Mouse (Mus musculus) megakaryocyte-erythroid progenitor cell, adult 5-6 weeks (primary cell): ENCODE measurements around the gene Bnc2. TPM values are rescaled to one million over a fixed set of nuclear protein-coding genes. Genes with fewer than 3 reads are reported as not detected.

Source experiments
- ATAC-seq: replicated peaks from 2 replicates; pipeline ENCODE4 v1.8.0; 2016; ENCODE audit warnings: mild to moderate bottlenecking, inconsistent platforms; ENCODE audit not compliant: severe bottlenecking, poor library complexity, low FRiP score, low TSS enrichment
- total RNA-seq, 2 experiments: library from RNA; stranded (forward) in 1 of 2; stranded (reverse) in 1 of 2; fragments of 200-1000, 215-1000 nt in 1 of 2; fragments of >200 nt in 1 of 2; fragmentation: Nextera tagmentation in 1 of 2; gene quantifications; 2 replicates each; pipeline ENCODE4 v1.2.3; 2014 to 2017

The Bnc2 gene
- total RNA-seq, 2 experiments from 2014 or later: not detected

DNA sequence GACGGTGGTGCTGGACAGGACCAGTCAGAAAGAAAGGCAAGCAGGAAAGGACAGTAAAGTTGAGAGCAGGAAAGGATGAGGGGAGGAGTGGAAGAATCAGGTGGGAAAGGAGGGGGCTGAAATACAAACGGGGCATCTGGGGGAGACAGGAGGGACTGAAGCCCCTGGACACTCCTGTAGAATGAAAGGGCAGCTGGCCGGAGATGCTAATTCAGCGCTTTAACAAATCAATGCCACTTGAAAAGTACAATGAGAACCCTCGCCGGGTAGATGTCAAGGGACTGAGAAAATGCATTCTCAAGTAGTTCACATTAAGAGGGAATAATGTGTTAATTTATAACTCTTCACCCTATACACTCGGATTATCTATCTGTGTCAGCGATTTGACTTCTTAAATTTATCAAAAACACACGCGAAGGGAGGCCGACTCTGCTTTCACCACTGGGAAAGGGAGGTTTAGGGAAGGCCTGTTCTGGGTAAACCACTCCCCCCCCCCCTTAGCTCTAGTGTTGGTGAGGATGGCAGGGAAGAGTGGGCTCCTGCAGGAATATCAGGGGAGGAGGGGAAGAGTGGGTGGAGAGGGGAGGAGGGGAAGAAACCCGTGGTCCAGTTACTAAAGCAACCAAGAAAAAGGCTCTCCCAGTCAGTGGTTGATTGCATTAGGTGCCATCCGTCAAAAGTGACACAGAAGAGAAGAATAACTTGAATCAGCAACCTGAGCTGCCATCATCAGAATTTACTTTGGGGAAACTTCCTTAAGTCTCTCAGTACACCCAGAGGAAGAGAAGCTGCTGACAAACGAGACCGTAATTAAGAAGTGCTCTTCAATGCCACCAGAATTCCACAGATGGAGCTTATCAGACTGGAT lies 147.8 kb downstream of the Bnc2 start:
- ATAC-seq: no peak

DNA sequence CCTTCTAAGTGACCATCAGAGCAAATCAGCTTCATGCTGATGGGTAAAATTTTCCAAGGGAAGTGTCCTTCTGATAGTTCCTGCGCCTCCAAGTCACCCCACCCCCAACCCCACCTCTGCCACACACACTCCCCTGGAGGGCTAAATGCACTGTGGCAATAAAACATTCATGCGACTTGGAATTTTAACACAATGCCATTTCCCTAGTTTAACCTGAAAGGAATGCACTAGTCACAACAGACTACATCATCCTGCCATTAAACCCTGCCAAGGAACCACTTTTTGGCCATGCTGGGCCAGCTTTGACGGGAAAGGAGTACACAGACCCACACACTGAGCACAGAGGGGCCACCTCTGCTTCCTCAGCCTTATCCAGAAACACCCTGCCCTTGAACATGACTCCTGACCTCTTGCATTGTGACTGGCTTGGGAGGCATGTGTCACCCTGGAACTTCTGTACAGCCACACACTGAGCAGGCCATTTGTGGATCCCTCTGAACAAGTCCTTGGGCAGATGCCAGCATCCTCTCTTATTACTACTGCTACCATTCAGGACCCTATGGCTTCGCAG lies 151.3 kb downstream of the Bnc2 start:
- no peak for ATAC-seq

DNA sequence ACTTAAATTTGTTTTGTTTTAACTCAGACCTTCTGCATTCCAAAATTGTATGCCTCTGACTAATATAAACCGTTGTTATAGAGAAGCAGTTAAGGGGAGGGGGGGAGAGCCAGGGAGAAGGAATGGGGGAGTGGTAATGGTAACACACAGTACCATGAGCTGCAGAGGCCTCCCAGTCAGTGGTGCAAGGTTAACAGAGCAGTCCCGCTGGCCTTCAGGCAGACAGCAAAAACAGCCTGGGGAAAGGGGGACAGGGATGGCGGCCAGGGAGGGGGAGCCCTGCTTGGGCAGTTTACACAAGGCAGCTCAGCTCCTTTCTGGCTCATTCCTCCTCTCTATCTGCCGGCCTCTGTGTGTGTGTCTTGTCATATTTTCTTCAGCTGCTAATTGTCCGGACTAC lies 151.9 kb downstream of the Bnc2 start:
- no peak for ATAC-seq

DNA sequence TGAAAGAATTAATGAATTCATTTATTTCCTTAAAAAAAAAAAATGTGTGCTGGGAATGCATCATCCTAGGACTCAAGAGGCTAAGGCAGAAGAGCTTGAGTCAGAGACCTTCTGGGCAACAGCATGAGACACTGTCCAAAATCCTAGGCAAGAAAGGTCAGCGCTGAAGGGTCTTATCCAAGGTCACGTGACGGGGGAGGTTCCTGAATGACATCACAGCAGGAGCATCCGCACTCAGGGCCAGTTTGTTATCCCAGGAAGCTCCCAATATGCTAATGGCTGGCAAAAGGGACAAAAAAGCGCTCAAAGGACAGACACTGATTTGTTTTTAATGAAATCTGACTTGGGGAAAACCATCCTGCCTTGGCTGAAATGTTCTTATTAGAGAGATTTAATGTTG lies 153.5 kb downstream of the Bnc2 start:
- ATAC-seq: no peak

DNA sequence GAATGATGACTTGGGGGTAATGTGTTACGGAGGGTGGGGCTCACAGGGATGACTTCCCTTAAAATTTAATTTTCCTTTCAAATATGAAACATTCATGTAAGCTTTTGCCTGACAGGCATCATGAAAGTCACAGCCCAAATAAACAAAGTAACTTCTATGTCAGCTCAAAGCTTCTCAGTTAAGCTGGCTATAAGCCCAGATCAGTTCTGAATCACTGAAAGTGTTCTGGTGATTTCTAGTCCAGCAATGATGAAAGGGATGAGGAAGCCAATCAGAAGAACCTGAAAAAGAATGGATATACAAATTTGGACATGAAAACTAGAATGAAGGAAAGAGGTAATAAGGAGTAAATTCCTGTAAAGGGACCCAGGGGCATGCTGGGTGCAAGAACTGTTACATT lies 164.6 kb downstream of the Bnc2 start:
- no peak for ATAC-seq

GRCm38 (mm10) chr4:84507551-84507950 lies 167.5 kb downstream of the Bnc2 start:
- ATAC-seq: no peak

DNA sequence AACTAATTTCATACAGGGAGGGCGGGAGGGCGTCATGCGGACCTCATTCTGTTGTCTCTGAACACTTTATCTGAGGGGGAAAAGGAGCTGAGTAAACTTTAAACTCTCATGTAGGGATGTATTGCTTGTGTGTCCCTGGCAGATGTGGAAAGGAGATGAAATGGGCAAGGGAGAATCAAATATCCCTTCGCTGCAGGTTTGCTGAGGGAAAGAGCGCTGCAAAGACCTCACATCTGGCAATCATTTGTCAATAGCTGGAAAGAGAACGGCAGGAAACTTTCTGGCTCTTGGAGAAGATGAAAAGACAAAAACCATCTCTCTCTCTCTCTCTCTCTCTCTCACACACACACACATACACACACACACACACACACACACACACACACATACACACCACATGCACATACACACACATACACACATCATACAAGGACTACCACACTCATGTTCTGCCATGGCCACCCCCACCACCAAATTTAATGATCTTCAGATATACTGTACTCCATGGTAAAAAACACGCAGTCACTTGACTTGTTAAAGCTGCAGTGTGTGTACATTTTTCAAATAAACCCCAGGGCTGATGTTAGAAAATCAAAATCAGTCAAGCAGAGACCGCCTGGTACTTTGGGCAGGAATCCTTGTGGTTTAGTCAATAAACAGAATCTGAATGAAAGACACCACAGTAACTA lies 172.3 kb downstream of the Bnc2 start:
- no peak for ATAC-seq

DNA sequence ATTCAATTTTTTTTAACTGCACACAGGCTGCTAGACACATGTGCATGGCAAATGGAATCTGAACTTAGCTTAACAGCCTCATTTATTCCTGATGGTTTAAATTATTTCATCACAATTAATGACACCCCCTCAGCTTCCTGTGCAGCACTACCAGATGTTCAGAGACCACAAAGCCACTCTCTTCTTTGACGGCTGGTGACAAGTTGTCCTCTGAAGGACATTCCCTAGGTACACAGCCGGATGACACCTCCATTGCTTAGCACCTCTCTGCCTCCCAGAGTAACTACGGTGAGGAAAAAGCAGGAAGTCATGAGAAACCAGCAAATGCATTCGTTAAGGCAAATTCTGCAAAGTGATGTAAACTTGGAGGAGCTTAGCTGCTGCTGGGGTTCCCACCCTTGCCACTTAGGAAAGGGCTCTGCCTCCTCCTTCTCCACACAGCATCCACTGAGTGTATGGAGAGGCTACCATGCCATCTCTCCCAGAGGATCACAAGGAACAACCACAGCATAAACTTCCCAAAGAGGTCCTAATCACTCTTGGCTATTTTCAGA lies 174.2 kb downstream of the Bnc2 start:
- ATAC-seq: no peak

DNA sequence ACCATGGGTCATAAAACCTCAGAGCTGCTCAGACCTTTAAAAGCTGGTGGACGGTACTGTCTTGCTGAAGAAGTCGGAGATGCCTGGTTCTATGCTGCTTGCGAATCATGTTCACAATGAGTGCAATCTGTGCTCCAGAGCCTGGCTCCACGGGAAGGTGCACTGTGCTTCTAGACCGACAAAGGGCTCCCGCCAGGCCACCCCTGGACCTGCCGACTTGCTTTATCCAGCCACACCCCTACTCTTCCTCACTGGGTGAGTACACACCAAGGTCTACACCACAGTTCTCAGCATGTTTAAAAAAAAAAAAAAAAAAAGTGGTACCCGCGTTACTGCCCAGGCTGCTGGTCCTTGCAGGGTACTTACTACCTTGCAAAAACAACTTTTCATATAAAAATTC lies 174.8 kb downstream of the Bnc2 start:
- ATAC-seq: no peak

DNA sequence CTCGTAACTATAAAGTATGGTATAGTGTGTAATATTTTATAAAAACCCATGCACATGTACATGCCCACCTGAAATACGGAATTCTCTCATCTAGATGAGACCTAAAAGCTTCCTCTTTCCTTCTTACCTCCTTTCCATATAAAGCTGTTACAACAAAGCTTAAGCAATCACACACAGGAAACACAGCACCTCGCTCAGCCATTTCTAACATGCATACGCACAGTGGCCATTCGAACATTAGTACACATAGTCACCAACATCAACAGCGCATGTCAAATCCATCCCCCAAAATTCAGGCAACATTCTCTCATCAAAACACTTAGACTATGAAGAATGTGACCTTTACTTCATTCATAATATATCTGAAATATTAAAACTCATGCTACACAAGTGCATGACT lies 176.6 kb downstream of the Bnc2 start:
- no peak for ATAC-seq

DNA sequence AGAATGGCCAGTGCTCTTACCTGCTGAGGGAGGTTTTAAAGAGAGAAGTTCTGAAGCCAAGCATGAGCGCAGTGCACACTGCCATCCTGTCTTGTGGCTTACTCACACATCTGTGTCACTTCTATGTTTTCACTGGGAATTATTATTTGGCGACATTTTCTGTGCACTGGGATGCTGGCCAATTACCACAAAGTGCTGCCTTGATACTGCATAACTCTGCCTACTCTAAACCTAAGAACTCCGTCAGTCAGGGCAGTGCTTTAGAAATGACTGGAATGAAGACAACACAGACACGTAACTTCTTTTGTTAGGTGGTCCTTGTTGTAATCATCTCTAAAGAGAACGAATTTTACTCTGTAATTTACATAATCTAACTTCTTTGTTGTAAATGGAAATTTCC lies 186.8 kb downstream of the Bnc2 start:
- ATAC-seq: no peak

DNA sequence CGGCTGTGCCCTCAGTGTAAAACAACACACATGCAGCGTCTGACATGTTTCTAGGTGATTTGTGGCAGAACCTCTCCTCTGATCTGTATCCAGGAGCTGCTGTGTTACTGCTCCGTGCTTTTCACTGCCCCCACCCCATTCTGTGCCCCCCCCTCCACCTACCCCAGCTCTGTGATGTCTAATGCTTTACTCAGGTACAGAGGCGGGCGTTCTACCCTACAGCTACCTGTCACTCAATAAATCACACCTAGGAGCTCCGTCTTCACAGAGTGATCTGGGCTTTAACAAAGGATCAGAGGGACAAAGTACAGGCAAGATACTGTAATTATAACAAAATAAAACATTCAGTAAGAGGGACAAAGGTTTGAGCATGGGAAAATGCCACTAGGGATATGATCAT lies 192.4 kb downstream of the Bnc2 start:
- no peak for ATAC-seq

- ATAC-seq: no peak
These were observed 202.4 kb downstream of the Bnc2 start for GRCm38 (mm10) chr4:84472643-84473042.

DNA sequence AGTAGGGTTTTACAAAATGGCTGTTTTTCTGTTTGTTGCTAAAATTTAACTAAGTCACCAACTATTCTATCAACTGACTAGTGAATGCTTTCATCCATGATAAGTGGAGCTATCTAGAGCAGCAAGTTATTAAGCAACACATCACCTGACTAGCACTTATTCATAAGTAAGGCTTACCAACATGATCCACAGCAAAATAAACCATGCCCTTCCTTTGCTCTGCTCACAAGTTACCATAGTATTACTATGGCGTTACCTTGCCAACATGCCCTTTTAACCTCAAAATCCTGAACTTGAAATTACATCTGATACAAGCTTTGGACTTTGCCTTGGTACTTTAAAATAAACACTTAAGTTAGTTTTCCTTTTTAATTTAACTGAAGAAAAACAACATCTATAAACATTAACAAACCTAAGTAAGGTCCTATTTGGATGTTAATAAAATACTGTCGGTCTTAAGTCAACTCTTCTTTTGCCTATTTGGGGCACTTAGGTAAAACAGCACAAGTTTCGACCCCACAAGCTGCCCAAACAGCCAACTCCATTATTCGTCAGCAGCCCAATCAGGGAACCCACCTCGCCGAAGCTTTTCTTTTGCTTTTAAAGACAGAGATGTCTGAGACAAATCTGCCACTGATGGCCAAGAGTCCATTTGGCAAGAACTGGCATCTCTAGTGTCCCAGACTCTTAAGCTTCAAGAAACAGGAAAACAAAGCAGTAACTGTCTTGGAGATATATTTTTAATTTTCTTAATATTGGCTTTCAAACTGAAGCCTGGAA lies 204.8 kb downstream of the Bnc2 start:
- no peak for ATAC-seq

GRCm38 (mm10) chr4:84469400-84469799 lies 205.7 kb downstream of the Bnc2 start:
- ATAC-seq: no peak

GRCm38 (mm10) chr4:84467722-84468121 lies 207.4 kb downstream of the Bnc2 start:
- ATAC-seq: no peak

- ATAC-seq: no peak
These were observed 216.9 kb downstream of the Bnc2 start for GRCm38 (mm10) chr4:84458218-84458560.

DNA sequence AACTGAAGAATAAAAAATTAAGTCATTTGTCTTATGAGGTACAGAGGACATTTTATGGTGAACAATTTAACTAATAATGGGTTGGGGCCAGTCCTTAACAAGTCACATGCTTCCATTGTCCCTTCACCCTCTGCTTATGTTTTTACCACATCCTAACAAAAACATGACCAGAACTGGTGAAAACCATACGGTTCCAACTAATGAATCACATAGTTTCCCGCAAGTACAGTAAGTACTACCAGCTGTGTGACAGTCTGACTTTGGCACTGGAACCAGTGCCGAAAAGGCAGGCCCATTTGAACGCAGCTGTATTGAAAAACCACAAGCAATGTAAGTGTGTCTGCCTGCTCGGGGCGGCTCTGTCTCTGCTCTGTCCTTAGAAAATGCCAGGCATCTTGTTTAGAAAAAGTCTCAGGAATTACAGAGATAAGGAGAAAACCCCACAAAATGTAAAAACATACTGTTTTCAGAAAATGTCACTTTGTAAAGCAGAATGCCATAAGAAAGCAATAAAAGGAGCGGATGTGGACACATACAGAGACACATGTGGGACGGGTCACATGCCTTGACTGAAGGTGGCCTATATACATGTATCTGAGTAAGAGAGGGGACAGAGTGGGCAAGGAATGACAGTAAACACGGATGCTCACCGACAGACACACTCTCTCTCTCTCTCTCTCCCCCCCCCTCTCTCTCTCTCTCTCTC lies 217.4 kb downstream of the Bnc2 start:
- ATAC-seq: no peak

DNA sequence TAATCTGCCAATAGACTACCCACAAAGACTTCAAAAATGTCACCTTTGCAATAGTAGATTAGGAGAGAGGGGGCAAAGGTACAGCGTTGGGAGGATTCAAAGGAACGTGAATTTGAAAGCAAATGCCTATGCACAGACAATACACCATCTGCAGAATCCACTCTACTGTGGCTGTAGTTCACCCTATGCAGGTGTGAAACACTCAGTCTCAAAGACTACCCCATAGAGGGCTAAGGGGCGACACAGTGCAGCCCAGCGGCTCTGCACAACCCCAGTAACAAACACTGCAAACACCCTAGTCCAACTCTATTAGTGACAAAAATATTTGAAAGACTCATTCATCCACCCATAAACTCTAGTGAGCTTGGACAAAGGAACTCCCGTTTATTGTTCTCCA lies 218.2 kb downstream of the Bnc2 start:
- ATAC-seq: no peak
